Mouse (Mus musculus): ENCODE data around the gene Ccdc162. TPM values are rescaled to one million over a fixed set of nuclear protein-coding genes. Genes with fewer than 3 reads are reported as not detected.
"Not testable (repeated sequence)": the region's sequence is repeated elsewhere in the genome, so short reads cannot be mapped to it uniquely, and the experiment has no call there.

The Ccdc162 gene
- polyA plus RNA-seq, 1 experiment from 2014 or later, result 0.85 TPM

DNA sequence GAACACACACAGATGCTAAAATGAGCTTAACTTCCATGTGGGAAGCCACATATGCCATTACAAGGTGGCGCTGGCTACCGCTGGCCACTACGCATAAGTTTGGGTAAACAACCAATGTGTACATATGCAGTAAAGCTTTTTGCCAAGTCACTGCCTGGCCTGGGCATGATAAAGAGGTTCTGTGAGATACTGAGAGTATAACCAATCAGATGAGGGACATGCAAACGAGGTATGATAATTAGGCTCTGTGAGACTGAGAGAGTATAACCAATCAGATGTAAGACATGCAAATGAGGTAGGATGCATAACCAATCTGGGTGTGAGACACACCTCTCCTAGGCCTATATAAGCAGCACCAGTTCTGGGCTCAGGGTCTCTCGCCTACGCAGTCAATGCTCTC, 56.8 kb downstream of the Ccdc162 start:
- H3K36me3 ChIP-seq; ATAC-seq (ENCODE audit: low read depth); H3K4me2 ChIP-seq; H3K27ac ChIP-seq (replicated peaks); H3K9me3 ChIP-seq; H3K9ac ChIP-seq; H3K4me1 ChIP-seq (replicated peaks); H3K4me3 ChIP-seq; H3K27me3 ChIP-seq: not testable (repeated sequence)
- 93% methylated on average over 6 of the region's 6 CpGs for WGBS

GRCm38 (mm10) chr10:41655684-41656083, 60.8 kb downstream of the Ccdc162 start:
- H3K9me3 ChIP-seq; ATAC-seq (ENCODE audit: low read depth); H3K4me2 ChIP-seq; H3K27me3 ChIP-seq; H3K27ac ChIP-seq (replicated peaks); H3K4me3 ChIP-seq; H3K36me3 ChIP-seq; H3K9ac ChIP-seq; H3K4me1 ChIP-seq (replicated peaks): not testable (repeated sequence)

DNA sequence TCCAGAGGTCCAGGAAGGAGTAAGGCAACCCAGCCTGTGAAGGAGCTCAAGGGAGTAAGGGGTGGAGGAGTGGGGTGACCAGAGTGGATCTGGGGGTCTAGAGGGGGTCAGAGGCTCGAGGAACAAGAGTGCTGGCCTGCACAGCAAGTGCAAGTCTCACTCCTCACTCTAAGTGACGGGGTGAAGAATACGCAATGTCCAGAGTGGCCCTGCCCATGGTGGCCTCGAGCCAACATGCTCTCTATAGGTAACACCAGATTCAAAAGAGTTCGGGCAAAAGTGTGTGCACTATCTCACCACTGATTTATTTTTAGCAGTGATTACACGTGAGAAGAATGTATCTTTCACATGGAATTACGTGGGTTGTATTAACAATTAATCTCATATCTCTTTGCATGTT, 63.4 kb downstream of the Ccdc162 start:
- no peaks in the 10 kb centered on the region for H3K9me3 ChIP-seq
- no peaks in the 10 kb centered on the region for H3K36me3 ChIP-seq
- no peak overlapping the region for H3K27ac ChIP-seq (replicated peaks)
- H3K27me3 ChIP-seq, result no peaks in the 10 kb centered on the region
- H3K4me1 ChIP-seq (replicated peaks), result no peaks in the 10 kb centered on the region; the same call in 1 of the 2 replicates
- H3K4me3 ChIP-seq, result no peak overlapping the region
- H3K4me2 ChIP-seq, result no peak overlapping the region
- no peak for ATAC-seq (ENCODE audit: low read depth)
- WGBS, result 86% methylated on average over 7 of the region's 7 CpGs
- no peak overlapping the region for H3K9ac ChIP-seq

GRCm38 (mm10) chr10:41652094-41652775, 64.2 kb downstream of the Ccdc162 start:
- Histone ChIP-seq H3K9ac (no peak overlapping the region), H3K27ac (replicated peaks) (no peak overlapping the region), H3K4me3 (no peak overlapping the region), H3K4me1 (replicated peaks) (no peaks in the 10 kb centered on the region; the same call in 1 of the 2 replicates), H3K27me3 (no peaks in the 10 kb centered on the region), H3K4me2 (no peak overlapping the region), H3K9me3 (no peaks in the 10 kb centered on the region), H3K36me3 (no peaks in the 10 kb centered on the region)
- no peak for ATAC-seq (ENCODE audit: low read depth)
- 47% methylated on average over 6 of the region's 6 CpGs for WGBS

GRCm38 (mm10) chr10:41651532-41651931, 64.9 kb downstream of the Ccdc162 start:
- no peaks in the 10 kb centered on the region for H3K27me3 ChIP-seq
- H3K27ac ChIP-seq (replicated peaks), result no peak overlapping the region
- no peaks in the 10 kb centered on the region for H3K9me3 ChIP-seq
- no peak overlapping the region for H3K9ac ChIP-seq
- H3K4me2 ChIP-seq, result no peak overlapping the region
- WGBS, result 89% methylated on average over 3 of the region's 3 CpGs
- H3K4me1 ChIP-seq (replicated peaks), result no peaks in the 10 kb centered on the region; the same call in 1 of the 2 replicates
- H3K4me3 ChIP-seq, result no peak overlapping the region
- ATAC-seq (ENCODE audit: low read depth), result no peak
- H3K36me3 ChIP-seq, result no peaks in the 10 kb centered on the region

GRCm38 (mm10) chr10:41649186-41649585, 67.2 kb downstream of the Ccdc162 start:
- Histone ChIP-seq H3K9me3 (no peaks in the 10 kb centered on the region), H3K9ac (no peak overlapping the region), H3K36me3 (no peaks in the 10 kb centered on the region), H3K4me2 (no peak overlapping the region), H3K27me3 (no peaks in the 10 kb centered on the region), H3K4me1 (replicated peaks) (no peaks in the 10 kb centered on the region; the same call in 1 of the 2 replicates), H3K4me3 (no peak overlapping the region), H3K27ac (replicated peaks) (no peak overlapping the region)
- 69% methylated on average over 5 of the region's 5 CpGs for WGBS
- no peak for ATAC-seq (ENCODE audit: low read depth)

DNA sequence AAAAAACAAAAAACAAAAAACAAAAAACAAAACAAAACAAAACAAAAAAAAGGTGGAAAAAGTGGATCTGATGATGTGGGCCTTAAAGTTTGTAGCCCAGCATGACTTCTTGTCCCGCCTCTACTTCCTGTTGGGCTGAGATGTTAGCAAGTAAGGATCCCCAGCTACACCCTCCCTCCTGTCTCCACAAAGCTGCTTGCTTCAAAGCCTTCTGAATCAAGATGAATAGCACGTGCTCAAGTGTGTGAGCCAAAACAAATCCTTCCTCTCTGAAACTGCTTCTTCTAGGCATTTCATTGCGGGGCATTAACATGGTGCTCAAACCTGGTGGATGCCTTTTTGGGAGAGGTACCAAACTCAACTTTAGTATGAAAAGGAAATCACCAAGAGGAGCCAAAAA, 77.7 kb downstream of the Ccdc162 start:
- Histone ChIP-seq H3K4me3 (no peak overlapping the region), H3K9ac (no peak overlapping the region), H3K27ac (replicated peaks) (no peak overlapping the region), H3K36me3 (no peaks in the 10 kb centered on the region), H3K4me1 (replicated peaks) (no peaks in the 10 kb centered on the region), H3K27me3 (no peaks in the 10 kb centered on the region), H3K4me2 (no peak overlapping the region), H3K9me3 (no peaks in the 10 kb centered on the region)
- WGBS, result 69% methylated on average over 3 of the region's 3 CpGs
- no peak for ATAC-seq (ENCODE audit: low read depth)

GRCm38 (mm10) chr10:41635276-41636033, 81.0 kb downstream of the Ccdc162 start:
- no peak for ATAC-seq (ENCODE audit: low read depth)
- 84% methylated on average over 9 of the region's 9 CpGs for WGBS
- no peaks in the 10 kb centered on the region for H3K27me3 ChIP-seq
- H3K9me3 ChIP-seq, result no peaks in the 10 kb centered on the region
- no peak overlapping the region for H3K4me2 ChIP-seq
- H3K27ac ChIP-seq (replicated peaks), result no peak overlapping the region
- no peak overlapping the region for H3K4me3 ChIP-seq
- no peaks in the 10 kb centered on the region for H3K4me1 ChIP-seq (replicated peaks)
- H3K36me3 ChIP-seq, result no peaks in the 10 kb centered on the region
- H3K9ac ChIP-seq, result no peak overlapping the region

- WGBS, result 94% methylated on average over 11 of the region's 11 CpGs
Observed at GRCm38 (mm10) chr10:41633801-41634200, 82.6 kb downstream of the Ccdc162 start.

DNA sequence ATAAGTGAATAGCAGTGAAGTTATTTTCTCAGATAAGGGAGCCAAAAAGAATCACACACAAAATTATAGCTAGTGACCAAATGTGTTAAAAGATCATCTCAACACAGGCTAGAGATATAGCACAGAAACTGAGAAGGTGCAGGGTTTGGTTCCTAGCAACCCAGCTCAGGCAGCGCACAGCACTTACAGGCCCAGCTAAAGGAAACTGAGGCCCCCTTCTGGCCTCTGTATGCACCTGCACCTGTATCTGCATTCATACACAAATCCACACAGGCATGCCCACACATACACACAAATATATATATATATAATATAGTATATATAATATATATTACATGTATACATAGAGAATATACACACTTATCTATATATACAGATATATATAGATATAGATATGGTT, 84.4 kb downstream of the Ccdc162 start:
- WGBS, result 97% methylated on average over 1 of the region's 1 CpGs
- no peak overlapping the region for H3K27ac ChIP-seq (replicated peaks)
- no peaks in the 10 kb centered on the region for H3K36me3 ChIP-seq
- H3K4me2 ChIP-seq, result no peak overlapping the region
- no peak overlapping the region for H3K9ac ChIP-seq
- no peaks in the 10 kb centered on the region for H3K4me1 ChIP-seq (replicated peaks)
- H3K27me3 ChIP-seq, result no peaks in the 10 kb centered on the region
- no peak overlapping the region for H3K4me3 ChIP-seq
- ATAC-seq (ENCODE audit: low read depth), result no peak
- H3K9me3 ChIP-seq, result no peaks in the 10 kb centered on the region

More at GRCm38 (mm10) chr10:41633801-41634200, 82.6 kb downstream of the Ccdc162 start:
- H3K4me2 ChIP-seq, result no peak overlapping the region
- no peak overlapping the region for H3K27ac ChIP-seq (replicated peaks)
- H3K27me3 ChIP-seq, result no peaks in the 10 kb centered on the region
- no peaks in the 10 kb centered on the region for H3K36me3 ChIP-seq
- no peak overlapping the region for H3K9ac ChIP-seq
- H3K4me3 ChIP-seq, result no peak overlapping the region
- no peak for ATAC-seq (ENCODE audit: low read depth)
- H3K9me3 ChIP-seq, result no peaks in the 10 kb centered on the region
- H3K4me1 ChIP-seq (replicated peaks), result no peaks in the 10 kb centered on the region

- Histone ChIP-seq H3K36me3 (no peaks in the 10 kb centered on the region), H3K9ac (no peak overlapping the region), H3K4me2 (no peak overlapping the region), H3K27ac (replicated peaks) (no peak overlapping the region), H3K27me3 (no peaks in the 10 kb centered on the region), H3K4me1 (replicated peaks) (no peaks in the 10 kb centered on the region), H3K4me3 (no peak overlapping the region), H3K9me3 (peaks cover 3% of the 10 kb centered on the region; the same call in 1 of the 2 replicates)
- no peak for ATAC-seq (ENCODE audit: low read depth)
- WGBS, result 71% methylated on average over 3 of the region's 3 CpGs
Observed at GRCm38 (mm10) chr10:41626996-41627395, 89.4 kb downstream of the Ccdc162 start.

- no peaks in the 10 kb centered on the region for H3K27me3 ChIP-seq
- ATAC-seq (ENCODE audit: low read depth), result no peak
- H3K27ac ChIP-seq (replicated peaks), result no peak overlapping the region
- H3K4me3 ChIP-seq, result no peak overlapping the region
- H3K4me2 ChIP-seq, result no peak overlapping the region
- H3K4me1 ChIP-seq (replicated peaks), result no peaks in the 10 kb centered on the region
- no peak overlapping the region for H3K9ac ChIP-seq
- no peaks in the 10 kb centered on the region for H3K36me3 ChIP-seq
- WGBS, result 93% methylated on average over 2 of the region's 2 CpGs
- peaks cover 3% of the 10 kb centered on the region; the same call in 1 of the 2 replicates for H3K9me3 ChIP-seq
Observed at GRCm38 (mm10) chr10:41619988-41620387, 96.4 kb downstream of the Ccdc162 start.

All from neural tube, embryonic 13.5 days (tissue).